Mouse (Mus musculus): Measurements from ENCODE around the gene Nipbl. TPM values are rescaled to one million over a fixed set of nuclear protein-coding genes. Genes with fewer than 3 reads are reported as not detected.

The Nipbl gene
- polyA plus RNA-seq, 1 experiment = 28.1 TPM

DNA sequence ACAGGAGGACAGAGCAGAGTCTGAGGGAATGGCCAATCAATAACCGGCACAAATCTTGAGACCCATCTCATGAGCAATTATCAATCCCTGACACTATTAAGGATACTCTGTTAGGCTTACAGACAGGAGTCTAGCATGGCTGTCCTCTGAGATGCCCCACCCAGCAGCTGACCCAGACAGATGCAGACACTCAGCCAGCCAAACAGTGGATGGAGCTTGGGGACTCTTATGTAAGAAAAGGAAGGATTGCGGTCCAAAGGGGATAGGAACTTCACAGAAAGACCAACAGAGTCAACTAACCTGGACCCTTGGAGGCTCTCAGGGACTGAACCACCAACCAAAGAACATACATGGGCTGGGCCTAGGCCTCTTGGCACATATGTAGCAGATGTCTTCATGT is 42.7 kb downstream of the Nipbl start:
- H3K27me3 ChIP-seq (ENCODE audit: control insufficient read depth, insufficient read depth, low read length) = no peaks in the 10 kb centered on the region
- peaks cover 2% of the 10 kb centered on the region; the same call in 1 of the 2 replicates for H3K4me1 ChIP-seq (ENCODE audit: control insufficient read depth, insufficient read depth, low read length)
- H3K27ac ChIP-seq (ENCODE audit: control insufficient read depth, insufficient read depth, low read depth, low read length) = no peak overlapping the region
- H3K36me3 ChIP-seq (ENCODE audit: control insufficient read depth, insufficient read depth, low read length) = no peaks in the 10 kb centered on the region
- no peak overlapping the region for H3K4me3 ChIP-seq (ENCODE audit: control insufficient read depth, low read depth, low read length)
- TF ChIP-seq POLR2A (IDR thresholded peaks at IDR 0.05; ENCODE audit: control insufficient read depth, low read depth, low read length) (no peak), CTCF (IDR thresholded peaks at IDR 0.05; ENCODE audit: control insufficient read depth, insufficient read depth, insufficient replicate concordance, low read depth, low read length) (no peak)

DNA sequence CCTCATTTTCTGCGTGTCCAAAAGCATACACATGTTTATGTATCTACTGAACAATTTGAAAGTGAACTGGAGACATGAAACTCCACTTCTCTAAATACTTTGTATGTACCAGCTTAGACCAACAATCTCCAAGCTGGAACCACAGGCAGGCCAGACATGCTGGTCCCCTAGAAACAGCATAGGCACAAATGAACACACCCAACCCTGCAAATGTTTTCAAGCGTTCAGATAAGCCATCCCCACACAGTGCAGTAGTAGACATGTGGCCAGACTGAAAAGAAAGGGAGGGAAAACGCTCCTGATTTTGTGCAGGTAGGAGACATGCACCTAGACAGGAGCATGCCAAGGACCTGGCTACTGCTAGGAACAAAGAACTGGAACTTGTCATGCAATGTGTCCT is 52.5 kb downstream of the Nipbl start:
- no peaks in the 10 kb centered on the region for H3K27me3 ChIP-seq (ENCODE audit: control insufficient read depth, insufficient read depth, low read length)
- no peaks in the 10 kb centered on the region for H3K4me1 ChIP-seq (ENCODE audit: control insufficient read depth, insufficient read depth, low read length)
- no peak for TF ChIP-seq POLR2A (IDR thresholded peaks at IDR 0.05; ENCODE audit: control insufficient read depth, low read depth, low read length)
- TF ChIP-seq CTCF (IDR thresholded peaks at IDR 0.05; ENCODE audit: control insufficient read depth, insufficient read depth, insufficient replicate concordance, low read depth, low read length) = no peak
- no peaks in the 10 kb centered on the region for H3K36me3 ChIP-seq (ENCODE audit: control insufficient read depth, insufficient read depth, low read length)
- H3K27ac ChIP-seq (ENCODE audit: control insufficient read depth, insufficient read depth, low read depth, low read length) = no peak overlapping the region
- no peak overlapping the region for H3K4me3 ChIP-seq (ENCODE audit: control insufficient read depth, low read depth, low read length)

DNA sequence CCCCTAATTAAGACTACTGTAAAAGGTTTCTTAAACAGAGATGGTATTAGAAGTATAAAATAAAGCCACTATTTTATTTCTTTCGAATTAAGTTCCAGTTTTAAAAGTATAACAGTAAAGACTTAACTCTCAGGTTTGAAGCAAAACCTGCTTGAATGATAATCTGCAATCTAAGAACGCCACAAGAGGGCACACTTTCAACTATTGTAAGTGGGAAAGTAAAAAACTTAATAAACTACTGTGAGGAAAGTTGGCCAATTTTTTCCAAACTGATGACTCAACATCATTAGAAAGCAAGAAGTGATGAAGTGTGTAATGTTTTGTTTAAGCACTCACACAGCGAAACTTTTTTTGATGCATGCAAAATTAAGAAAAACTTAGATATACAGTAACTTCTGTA is 62.0 kb downstream of the Nipbl start:
- H3K27ac ChIP-seq (ENCODE audit: control insufficient read depth, insufficient read depth, low read depth, low read length) = no peak overlapping the region
- H3K4me1 ChIP-seq (ENCODE audit: control insufficient read depth, insufficient read depth, low read length) = no peaks in the 10 kb centered on the region
- no peak overlapping the region for H3K4me3 ChIP-seq (ENCODE audit: control insufficient read depth, low read depth, low read length)
- no peaks in the 10 kb centered on the region for H3K36me3 ChIP-seq (ENCODE audit: control insufficient read depth, insufficient read depth, low read length)
- TF ChIP-seq POLR2A (IDR thresholded peaks at IDR 0.05; ENCODE audit: control insufficient read depth, low read depth, low read length) (no peak), CTCF (IDR thresholded peaks at IDR 0.05; ENCODE audit: control insufficient read depth, insufficient read depth, insufficient replicate concordance, low read depth, low read length) (no peak)
- no peaks in the 10 kb centered on the region for H3K27me3 ChIP-seq (ENCODE audit: control insufficient read depth, insufficient read depth, low read length)

DNA sequence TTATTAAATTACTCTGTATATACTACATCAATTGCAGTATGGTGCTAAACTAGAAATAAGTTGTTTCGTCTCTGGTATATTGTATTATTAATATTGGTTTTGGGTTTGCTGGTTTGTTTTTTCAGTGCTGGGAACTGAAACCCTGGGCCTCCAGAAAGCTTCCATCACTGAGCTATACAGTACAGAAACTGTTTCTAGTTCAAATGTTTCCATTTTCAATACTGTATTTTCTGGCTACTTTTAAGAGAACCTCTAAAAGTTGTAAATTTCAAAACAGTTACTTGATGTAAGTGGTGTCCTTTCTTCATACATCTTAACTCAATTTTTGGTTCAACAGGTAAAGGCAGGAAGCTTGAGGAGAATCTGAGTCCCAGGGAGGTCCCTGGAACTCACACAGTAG is 68.6 kb downstream of the Nipbl start:
- Histone ChIP-seq H3K4me1 (ENCODE audit: control insufficient read depth, insufficient read depth, low read length) (no peaks in the 10 kb centered on the region), H3K36me3 (ENCODE audit: control insufficient read depth, insufficient read depth, low read length) (peaks cover 2% of the 10 kb centered on the region), H3K4me3 (ENCODE audit: control insufficient read depth, low read depth, low read length) (no peak overlapping the region), H3K27ac (ENCODE audit: control insufficient read depth, insufficient read depth, low read depth, low read length) (no peak overlapping the region), H3K27me3 (ENCODE audit: control insufficient read depth, insufficient read depth, low read length) (no peaks in the 10 kb centered on the region)
- TF ChIP-seq CTCF (IDR thresholded peaks at IDR 0.05; ENCODE audit: control insufficient read depth, insufficient read depth, insufficient replicate concordance, low read depth, low read length) (no peak), POLR2A (IDR thresholded peaks at IDR 0.05; ENCODE audit: control insufficient read depth, low read depth, low read length) (no peak)

DNA sequence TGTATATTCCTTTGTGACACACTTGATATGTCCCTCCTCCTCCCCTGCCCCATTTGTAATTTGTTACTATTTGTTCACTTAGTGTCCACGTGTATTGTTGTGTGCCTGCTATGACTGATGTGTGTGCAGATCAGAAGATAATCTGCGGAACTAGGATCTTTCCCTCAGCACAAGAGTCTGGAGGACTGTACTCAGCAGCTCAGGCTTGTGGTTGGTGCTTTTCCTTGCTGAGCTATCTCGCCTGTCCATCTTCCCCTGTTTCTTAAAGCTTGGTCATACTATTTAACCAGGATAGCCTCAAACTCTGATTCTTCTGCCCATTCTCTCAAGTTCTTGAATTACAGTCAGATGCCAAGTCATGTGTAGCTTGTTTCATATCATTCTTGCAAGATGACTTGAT is 69.5 kb downstream of the Nipbl start:
- H3K27me3 ChIP-seq (ENCODE audit: control insufficient read depth, insufficient read depth, low read length) = no peaks in the 10 kb centered on the region
- peaks cover 2% of the 10 kb centered on the region for H3K36me3 ChIP-seq (ENCODE audit: control insufficient read depth, insufficient read depth, low read length)
- no peaks in the 10 kb centered on the region for H3K4me1 ChIP-seq (ENCODE audit: control insufficient read depth, insufficient read depth, low read length)
- H3K4me3 ChIP-seq (ENCODE audit: control insufficient read depth, low read depth, low read length) = no peak overlapping the region
- H3K27ac ChIP-seq (ENCODE audit: control insufficient read depth, insufficient read depth, low read depth, low read length) = no peak overlapping the region
- TF ChIP-seq POLR2A (IDR thresholded peaks at IDR 0.05; ENCODE audit: control insufficient read depth, low read depth, low read length) (no peak), CTCF (IDR thresholded peaks at IDR 0.05; ENCODE audit: control insufficient read depth, insufficient read depth, insufficient replicate concordance, low read depth, low read length) (no peak)

DNA sequence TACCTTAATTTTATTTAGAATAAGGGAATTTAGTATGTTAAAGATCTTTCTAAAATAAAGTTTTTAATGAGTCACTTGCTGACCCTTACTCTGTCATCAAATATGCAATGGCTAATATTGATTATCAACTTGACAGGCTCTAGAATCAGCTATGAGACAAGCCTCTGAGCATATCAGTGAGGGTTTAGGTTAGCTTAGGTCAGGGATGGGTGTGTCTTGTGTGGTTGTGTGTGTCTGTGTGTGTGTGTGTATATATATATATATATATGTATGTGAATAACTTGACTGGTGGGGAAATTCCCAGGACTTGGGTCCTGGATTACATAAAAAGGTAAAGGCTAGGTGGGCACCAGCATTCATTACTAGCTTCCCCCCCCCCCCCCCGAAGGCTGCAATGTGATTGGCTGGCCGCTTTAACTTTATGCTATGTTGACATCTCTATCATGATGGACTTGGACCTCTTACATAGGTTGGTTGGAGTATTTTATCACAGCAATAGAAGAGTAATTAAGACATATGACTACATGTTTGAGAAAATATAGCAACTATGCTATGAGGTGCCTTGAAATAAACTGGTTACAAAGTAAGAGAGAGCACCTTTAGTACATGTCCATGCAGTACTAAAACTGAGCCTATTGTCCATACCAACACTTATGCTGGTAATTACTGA is 97.0 kb downstream of the Nipbl start:
- Histone ChIP-seq H3K4me3 (ENCODE audit: control insufficient read depth, low read depth, low read length) (no peak overlapping the region), H3K27me3 (ENCODE audit: control insufficient read depth, insufficient read depth, low read length) (no peaks in the 10 kb centered on the region), H3K36me3 (ENCODE audit: control insufficient read depth, insufficient read depth, low read length) (no peaks in the 10 kb centered on the region), H3K4me1 (ENCODE audit: control insufficient read depth, insufficient read depth, low read length) (no peaks in the 10 kb centered on the region), H3K27ac (ENCODE audit: control insufficient read depth, insufficient read depth, low read depth, low read length) (no peak overlapping the region)
- TF ChIP-seq POLR2A (IDR thresholded peaks at IDR 0.05; ENCODE audit: control insufficient read depth, low read depth, low read length) (no peak), CTCF (IDR thresholded peaks at IDR 0.05; ENCODE audit: control insufficient read depth, insufficient read depth, insufficient replicate concordance, low read depth, low read length) (no peak)

DNA sequence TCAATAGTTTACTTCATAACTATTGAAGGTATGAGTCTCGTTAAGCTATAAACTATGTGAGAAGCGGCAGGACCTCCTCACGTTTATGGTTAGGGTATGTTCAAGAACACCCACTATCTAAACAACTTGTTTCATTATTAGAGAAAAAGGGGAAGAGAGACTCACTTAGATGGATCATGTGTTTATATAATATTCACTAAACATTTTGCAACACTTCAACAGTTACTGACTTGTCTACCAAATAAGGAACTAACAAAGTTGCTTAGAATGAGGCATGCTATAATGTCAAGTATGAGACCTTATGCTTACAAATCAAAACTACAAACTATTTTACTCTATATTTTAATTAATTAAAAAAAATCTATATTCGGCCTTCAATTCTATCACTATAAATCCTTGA is 103.7 kb downstream of the Nipbl start:
- Histone ChIP-seq H3K27me3 (ENCODE audit: control insufficient read depth, insufficient read depth, low read length) (no peaks in the 10 kb centered on the region), H3K4me1 (ENCODE audit: control insufficient read depth, insufficient read depth, low read length) (no peaks in the 10 kb centered on the region), H3K4me3 (ENCODE audit: control insufficient read depth, low read depth, low read length) (no peak overlapping the region), H3K27ac (ENCODE audit: control insufficient read depth, insufficient read depth, low read depth, low read length) (no peak overlapping the region), H3K36me3 (ENCODE audit: control insufficient read depth, insufficient read depth, low read length) (no peaks in the 10 kb centered on the region)
- TF ChIP-seq CTCF (IDR thresholded peaks at IDR 0.05; ENCODE audit: control insufficient read depth, insufficient read depth, insufficient replicate concordance, low read depth, low read length) (no peak), POLR2A (IDR thresholded peaks at IDR 0.05; ENCODE audit: control insufficient read depth, low read depth, low read length) (no peak)

All from testis, adult 2 months (tissue).